Mouse (Mus musculus) cerebellum, postnatal 14 days (tissue): ENCODE measurements at regions not wholly inside any gene's neighbourhood (a gene's known extent, or its start where the extent isn't known, plus 50 kb on each side); places are given as distances from the start of the nearest gene placed in this dataset.

Experiments used
- DNase-seq, 2 experiments: peaks; one replicate each; pipeline ENCODE4 v3.0.0; 2021; ENCODE audit warnings: mixed read lengths in 2 of 2

DNA sequence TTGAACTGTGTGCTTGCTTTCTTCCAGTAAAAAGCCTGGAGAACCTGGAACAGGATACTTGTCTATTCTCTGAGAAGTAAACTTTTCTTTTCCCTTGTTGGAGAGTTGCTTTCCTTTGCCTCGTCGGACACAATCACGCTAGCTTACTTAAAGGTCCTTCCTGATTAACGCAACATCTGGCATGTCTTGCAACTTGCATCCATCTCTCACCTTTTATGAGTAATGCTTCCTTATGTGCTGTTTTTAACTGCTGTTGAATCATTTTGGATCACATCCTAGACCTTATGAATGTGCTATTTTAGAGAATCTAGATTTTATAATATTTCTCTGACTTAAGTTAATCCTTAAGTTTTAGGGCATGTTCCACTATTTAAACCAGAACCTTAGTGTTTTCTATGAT is 188.4 kb upstream of the Pcsk5 start:
- DNase-seq, result no peak

GRCm38 (mm10) chr19:18020351-18020750 is 182.9 kb upstream of the Pcsk5 start:
- no peak for DNase-seq

- DNase-seq, result no peak
Measured at GRCm38 (mm10) chr19:18015371-18015770, 177.9 kb upstream of the Pcsk5 start.

- no peak for DNase-seq
Measured at GRCm38 (mm10) chr19:18012029-18012428, 174.6 kb upstream of the Pcsk5 start.

GRCm38 (mm10) chr19:17997561-17997960 is 160.1 kb upstream of the Pcsk5 start:
- no peak for DNase-seq

DNA sequence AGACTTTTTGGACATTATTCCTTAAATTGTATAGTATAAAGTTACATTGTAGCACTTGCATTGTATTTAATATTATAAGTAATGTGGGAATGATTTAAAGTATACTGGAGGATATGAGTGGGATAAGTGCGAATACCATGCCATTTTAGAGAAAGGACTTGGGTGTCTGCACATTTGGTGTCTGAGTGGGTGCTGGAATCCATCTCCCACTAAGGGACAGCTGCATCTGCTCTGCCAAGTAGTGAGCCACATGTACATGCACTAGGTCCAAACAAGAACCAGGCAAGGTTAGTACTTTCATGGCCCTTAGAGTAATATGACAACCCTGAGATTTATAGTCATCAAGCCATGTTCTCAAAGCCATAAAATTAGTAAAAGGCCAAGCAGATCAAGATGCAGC is 146.0 kb upstream of the Pcsk5 start:
- no peak for DNase-seq

GRCm38 (mm10) chr19:17965566-17965965 is 128.1 kb upstream of the Pcsk5 start:
- no peak for DNase-seq

DNA sequence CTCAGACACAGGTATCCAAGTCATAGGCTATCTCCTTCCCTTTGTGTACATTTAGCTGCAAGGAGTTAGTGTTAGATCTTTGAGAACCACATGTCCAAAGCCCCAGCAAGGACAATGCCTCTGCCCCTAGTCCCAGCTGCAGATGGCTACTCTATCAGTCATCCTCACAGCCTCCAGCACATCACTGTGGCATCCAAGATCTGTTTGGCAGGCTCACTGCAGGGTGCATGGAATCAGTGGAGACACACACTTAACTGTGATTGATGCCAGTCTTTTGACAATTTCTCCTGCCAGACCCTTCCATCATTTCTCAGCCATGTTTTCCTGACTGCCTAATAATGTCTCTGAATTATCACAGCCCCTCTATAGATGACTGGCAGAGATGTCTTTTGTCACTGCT is 121.0 kb upstream of the Pcsk5 start:
- peak; percentile 56 for DNase-seq

DNA sequence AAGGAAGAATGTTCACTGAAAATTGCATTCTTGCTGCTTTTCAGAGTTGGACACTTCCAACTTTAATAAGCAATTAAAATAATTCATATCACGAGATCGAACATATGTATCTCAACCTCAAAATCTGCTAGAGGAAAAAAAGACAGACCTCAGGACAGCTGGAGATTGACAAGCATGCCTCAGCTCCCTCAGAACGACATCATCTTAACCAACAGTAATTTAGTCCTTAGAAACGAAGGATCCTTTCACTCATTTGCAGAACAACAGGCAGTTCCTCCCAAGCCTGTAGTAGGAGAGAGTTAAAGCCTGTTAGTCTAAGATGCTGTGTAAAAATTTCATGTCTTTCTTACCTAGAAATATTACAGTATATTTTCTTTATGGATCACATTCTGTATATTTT is 95.2 kb upstream of the Pcsk5 start:
- DNase-seq, result no peak

GRCm38 (mm10) chr19:17927121-17927520 is 89.7 kb upstream of the Pcsk5 start:
- peak; percentile 41 to 62 for DNase-seq

DNA sequence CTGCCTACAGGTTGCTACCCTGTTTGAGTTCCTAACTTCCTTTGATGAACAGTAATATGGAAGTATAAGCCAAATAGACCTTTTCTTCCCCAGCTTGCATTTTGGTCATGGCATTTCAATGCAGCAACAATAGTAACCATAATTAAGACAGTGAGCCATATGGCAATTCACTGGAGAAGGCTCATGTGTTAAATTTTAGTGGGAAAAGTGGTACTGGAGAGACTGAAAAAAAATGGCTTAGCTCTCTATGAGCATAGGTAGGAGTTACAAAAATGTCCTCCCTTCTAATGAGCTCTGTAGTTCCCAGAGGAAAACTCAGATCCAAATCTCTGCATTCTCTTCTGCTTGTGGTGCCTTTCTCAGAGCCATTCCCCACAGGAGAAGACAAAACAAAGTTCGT is 70.1 kb upstream of the Pcsk5 start:
- DNase-seq, result no peak

- no peak for DNase-seq
Measured at GRCm38 (mm10) chr19:17904120-17904519, 66.7 kb upstream of the Pcsk5 start.

GRCm38 (mm10) chr19:17892615-17893014 is 55.2 kb upstream of the Pcsk5 start:
- no peak for DNase-seq
